Mouse (Mus musculus): ENCODE results near the gene Nudt16l1. TPM values are rescaled to one million over a fixed set of nuclear protein-coding genes. Genes with fewer than 3 reads are reported as not detected.

Gene Nudt16l1
- total RNA-seq, 1 experiment, result 40.0 TPM

- Histone ChIP-seq H3K4me3 (ENCODE audit: insufficient read depth in 1 of 2, low read depth in 1 of 2, low read length in 2 of 2, poor library complexity in 1 of 2, severe bottlenecking in 1 of 2) (no peak overlapping the region), H3K27ac (ENCODE audit: insufficient read depth, low read depth, low read length, poor library complexity, severe bottlenecking) (no peak overlapping the region), H3K9ac (ENCODE audit: insufficient read depth, low read depth, low read length, poor library complexity, severe bottlenecking) (no peak overlapping the region), H3K4me1 (ENCODE audit: control insufficient read depth in 2 of 2, insufficient read depth in 2 of 2, low read length in 2 of 2, poor library complexity in 1 of 2) (peaks cover 0 to 20% of the 10 kb centered on the region in 2 experiments), H3K9me3 (ENCODE audit: control insufficient read depth, insufficient read depth, low read depth, low read length) (no peaks in the 10 kb centered on the region), H3K36me3 (ENCODE audit: control insufficient read depth, insufficient read depth, low read length, poor library complexity, severe bottlenecking) (no peaks in the 10 kb centered on the region)
- TF ChIP-seq ZC3H11A (IDR thresholded peaks at IDR 0.05; ENCODE audit: borderline replicate concordance, low read depth, low read length), result no peak
- TF ChIP-seq CHD2 (IDR thresholded peaks at IDR 0.05; ENCODE audit: low read depth, low read length), result no peak
- no peak for TF ChIP-seq ZNF384 (IDR thresholded peaks at IDR 0.05; ENCODE audit: low read depth, low read length)
- no peak for TF ChIP-seq MAFK (IDR thresholded peaks at IDR 0.05; ENCODE audit: insufficient read depth, low read depth, low read length)
- no peak for TF ChIP-seq HCFC1 (IDR thresholded peaks at IDR 0.05; ENCODE audit: borderline replicate concordance, insufficient read depth, low read length)
- in situ Hi-C loops (cut with MboI; ENCODE audit: low sequenced_read_pairs in 2 of 2, unreplicated experiment in 2 of 2), result no loop called here
- no peak for DNase-seq (ENCODE audit: low read depth, low spot score)
Observed at GRCm38 (mm10) chr16:4896249-4897027, 42.1 kb upstream of the Nudt16l1 start.

GRCm38 (mm10) chr16:4897146-4897730, 41.3 kb upstream of the Nudt16l1 start:
- no peak overlapping the region for H3K9ac ChIP-seq (ENCODE audit: insufficient read depth, low read depth, low read length, poor library complexity, severe bottlenecking)
- no peak for DNase-seq (ENCODE audit: low read depth, low spot score)
- in situ Hi-C loops (cut with MboI; ENCODE audit: low sequenced_read_pairs in 2 of 2, unreplicated experiment in 2 of 2), result no loop called here
- TF ChIP-seq CHD2 (IDR thresholded peaks at IDR 0.05; ENCODE audit: low read depth, low read length), result no peak
- no peak for TF ChIP-seq ZC3H11A (IDR thresholded peaks at IDR 0.05; ENCODE audit: borderline replicate concordance, low read depth, low read length)
- TF ChIP-seq HCFC1 (IDR thresholded peaks at IDR 0.05; ENCODE audit: borderline replicate concordance, insufficient read depth, low read length), result no peak
- no peak for TF ChIP-seq MAFK (IDR thresholded peaks at IDR 0.05; ENCODE audit: insufficient read depth, low read depth, low read length)
- no peak for TF ChIP-seq ZNF384 (IDR thresholded peaks at IDR 0.05; ENCODE audit: low read depth, low read length)
- H3K36me3 ChIP-seq (ENCODE audit: control insufficient read depth, insufficient read depth, low read length, poor library complexity, severe bottlenecking), result no peaks in the 10 kb centered on the region
- H3K27ac ChIP-seq (ENCODE audit: insufficient read depth, low read depth, low read length, poor library complexity, severe bottlenecking), result no peak overlapping the region
- no peaks in the 10 kb centered on the region for H3K9me3 ChIP-seq (ENCODE audit: control insufficient read depth, insufficient read depth, low read depth, low read length)
- peaks cover 0 to 20% of the 10 kb centered on the region in 2 experiments for H3K4me1 ChIP-seq (ENCODE audit: control insufficient read depth in 2 of 2, insufficient read depth in 2 of 2, low read length in 2 of 2, poor library complexity in 1 of 2)
- H3K4me3 ChIP-seq (ENCODE audit: insufficient read depth in 1 of 2, low read depth in 1 of 2, low read length in 2 of 2, poor library complexity in 1 of 2, severe bottlenecking in 1 of 2), result no peak overlapping the region

GRCm38 (mm10) chr16:4898881-4899280, 39.7 kb upstream of the Nudt16l1 start:
- TF ChIP-seq ZC3H11A (IDR thresholded peaks at IDR 0.05; ENCODE audit: borderline replicate concordance, low read depth, low read length), result no peak
- no peak for TF ChIP-seq HCFC1 (IDR thresholded peaks at IDR 0.05; ENCODE audit: borderline replicate concordance, insufficient read depth, low read length)
- TF ChIP-seq MAFK (IDR thresholded peaks at IDR 0.05; ENCODE audit: insufficient read depth, low read depth, low read length), result no peak
- TF ChIP-seq ZNF384 (IDR thresholded peaks at IDR 0.05; ENCODE audit: low read depth, low read length), result no peak
- no peak for TF ChIP-seq CHD2 (IDR thresholded peaks at IDR 0.05; ENCODE audit: low read depth, low read length)
- Histone ChIP-seq H3K9ac (ENCODE audit: insufficient read depth, low read depth, low read length, poor library complexity, severe bottlenecking) (no peak overlapping the region), H3K36me3 (ENCODE audit: control insufficient read depth, insufficient read depth, low read length, poor library complexity, severe bottlenecking) (no peaks in the 10 kb centered on the region), H3K27ac (ENCODE audit: insufficient read depth, low read depth, low read length, poor library complexity, severe bottlenecking) (no peak overlapping the region), H3K4me1 (ENCODE audit: control insufficient read depth in 2 of 2, insufficient read depth in 2 of 2, low read length in 2 of 2, poor library complexity in 1 of 2) (peaks cover 0 to 19% of the 10 kb centered on the region in 2 experiments), H3K4me3 (ENCODE audit: insufficient read depth in 1 of 2, low read depth in 1 of 2, low read length in 2 of 2, poor library complexity in 1 of 2, severe bottlenecking in 1 of 2) (no peak overlapping the region), H3K9me3 (ENCODE audit: control insufficient read depth, insufficient read depth, low read depth, low read length) (no peaks in the 10 kb centered on the region)
- in situ Hi-C loops (cut with MboI; ENCODE audit: low sequenced_read_pairs in 2 of 2, unreplicated experiment in 2 of 2), result no loop called here
- DNase-seq (ENCODE audit: low read depth, low spot score), result no peak

GRCm38 (mm10) chr16:4899711-4900110, 38.9 kb upstream of the Nudt16l1 start:
- TF ChIP-seq HCFC1 (IDR thresholded peaks at IDR 0.05; ENCODE audit: borderline replicate concordance, insufficient read depth, low read length), result no peak
- TF ChIP-seq MAFK (IDR thresholded peaks at IDR 0.05; ENCODE audit: insufficient read depth, low read depth, low read length), result no peak
- no peak for TF ChIP-seq ZNF384 (IDR thresholded peaks at IDR 0.05; ENCODE audit: low read depth, low read length)
- no peak for TF ChIP-seq CHD2 (IDR thresholded peaks at IDR 0.05; ENCODE audit: low read depth, low read length)
- no peak for TF ChIP-seq ZC3H11A (IDR thresholded peaks at IDR 0.05; ENCODE audit: borderline replicate concordance, low read depth, low read length)
- no peaks in the 10 kb centered on the region for H3K36me3 ChIP-seq (ENCODE audit: control insufficient read depth, insufficient read depth, low read length, poor library complexity, severe bottlenecking)
- peaks cover 0 to 13% of the 10 kb centered on the region in 2 experiments for H3K4me1 ChIP-seq (ENCODE audit: control insufficient read depth in 2 of 2, insufficient read depth in 2 of 2, low read length in 2 of 2, poor library complexity in 1 of 2)
- in situ Hi-C loops (cut with MboI; ENCODE audit: low sequenced_read_pairs in 2 of 2, unreplicated experiment in 2 of 2), result no loop called here
- H3K9ac ChIP-seq (ENCODE audit: insufficient read depth, low read depth, low read length, poor library complexity, severe bottlenecking), result no peak overlapping the region
- no peaks in the 10 kb centered on the region for H3K9me3 ChIP-seq (ENCODE audit: control insufficient read depth, insufficient read depth, low read depth, low read length)
- no peak overlapping the region for H3K27ac ChIP-seq (ENCODE audit: insufficient read depth, low read depth, low read length, poor library complexity, severe bottlenecking)
- H3K4me3 ChIP-seq (ENCODE audit: insufficient read depth in 1 of 2, low read depth in 1 of 2, low read length in 2 of 2, poor library complexity in 1 of 2, severe bottlenecking in 1 of 2), result no peak overlapping the region
- no peak for DNase-seq (ENCODE audit: low read depth, low spot score)

Data from ES-E14 (cell line).